Mouse (Mus musculus) myocyte (in vitro differentiated cells): ENCODE data around the gene Serinc2. TPM values are rescaled to one million over a fixed set of nuclear protein-coding genes. Genes with fewer than 3 reads are reported as not detected.

ENCODE experiments used
- H3K27me3 ChIP-seq: one replicate; pipeline ENCODE4 v1.6.1; 2011; ENCODE audit not compliant: control insufficient read depth, insufficient read depth, insufficient read length
- H3K36me3 ChIP-seq: one replicate; pipeline ENCODE4 v1.6.1; 2011; ENCODE audit not compliant: control insufficient read depth, insufficient read depth
- H3K4me2 ChIP-seq: one replicate; pipeline ENCODE4 v1.6.1; 2011; ENCODE audit warnings: low read depth, control low read depth
- H3K4me3 ChIP-seq: one replicate; pipeline ENCODE4 v1.5.1; 2011; ENCODE audit warnings: mild to moderate bottlenecking, control low read depth, moderate library complexity
- H3K79me2 ChIP-seq: one replicate; pipeline ENCODE4 v1.6.1; 2011; ENCODE audit not compliant: control insufficient read depth, insufficient read depth
- H3ac ChIP-seq: one replicate; pipeline ENCODE4 v1.6.1; 2011; ENCODE audit not compliant: control insufficient read depth, insufficient read length
- CEBPB ChIP-seq: IDR thresholded peaks from 2 replicates; pipeline ENCODE4 v1.6.1; 2011; ENCODE audit warnings: mild to moderate bottlenecking, moderate library complexity; ENCODE audit not compliant: poor library complexity, insufficient read depth, severe bottlenecking
- E2F4 ChIP-seq: IDR thresholded peaks from one replicate; pipeline ENCODE4 v1.6.1; 2011; ENCODE audit warnings: mild to moderate bottlenecking, control low read depth, moderate library complexity; ENCODE audit not compliant: insufficient read depth
- MAX ChIP-seq: IDR thresholded peaks from one replicate; pipeline ENCODE4 v1.6.1; 2011; ENCODE audit warnings: low read depth, mild to moderate bottlenecking, control low read depth
- MYOD1 ChIP-seq, 3 experiments: IDR thresholded peaks; one replicate each; pipeline ENCODE4 v1.6.1; 2011; ENCODE audit warnings: control low read depth in 2 of 3, low read depth in 2 of 3, mild to moderate bottlenecking in 2 of 3, moderate library complexity in 1 of 3; ENCODE audit not compliant: insufficient read length in 2 of 3, control insufficient read depth in 1 of 3
- MYOG ChIP-seq, 3 experiments: IDR thresholded peaks; one replicate each; pipeline ENCODE4 v1.6.1; 2011; ENCODE audit warnings: control low read depth in 2 of 3, low read depth in 2 of 3, mild to moderate bottlenecking in 2 of 3; ENCODE audit not compliant: insufficient read length in 2 of 3, control insufficient read depth in 1 of 3, insufficient read depth in 1 of 3
- POLR2A ChIP-seq: IDR thresholded peaks from one replicate; pipeline ENCODE4 v1.6.1; 2011; ENCODE audit warnings: low read depth, mild to moderate bottlenecking, control low read depth, moderate library complexity; ENCODE audit not compliant: insufficient read length
- POLR2AphosphoS2 ChIP-seq: IDR thresholded peaks from one replicate; pipeline ENCODE4 v1.6.1; 2011; ENCODE audit warnings: low read depth, control low read depth; ENCODE audit not compliant: insufficient read length
- REST ChIP-seq: IDR thresholded peaks from one replicate; pipeline ENCODE4 v1.6.1; 2011; ENCODE audit warnings: mild to moderate bottlenecking, control low read depth, moderate library complexity; ENCODE audit not compliant: insufficient read depth, insufficient read length
- SRF ChIP-seq: IDR thresholded peaks from one replicate; pipeline ENCODE4 v1.6.1; 2011; ENCODE audit warnings: low read depth; ENCODE audit not compliant: control insufficient read depth, insufficient read length
- TCF12 ChIP-seq: IDR thresholded peaks from one replicate; pipeline ENCODE4 v1.6.1; 2011; ENCODE audit warnings: mild to moderate bottlenecking, control low read depth; ENCODE audit not compliant: poor library complexity, insufficient read depth, severe bottlenecking
- TCF3 ChIP-seq: IDR thresholded peaks from one replicate; pipeline ENCODE4 v1.6.1; 2011; ENCODE audit warnings: low read depth, control low read depth; ENCODE audit not compliant: insufficient read length
- USF1 ChIP-seq: IDR thresholded peaks from one replicate; pipeline ENCODE4 v1.6.1; 2011; ENCODE audit warnings: low read depth, mild to moderate bottlenecking, control low read depth, moderate library complexity
- polyA plus RNA-seq: library from polyadenylated mRNA; unstranded; fragments of >200 nt; fragmentation: generic; extraction: Trizol; gene quantifications from one replicate; pipeline ENCODE4 v1.2.1, GENCODE M21; 2012; ENCODE audit warnings: missing spikeins

The Serinc2 gene
- polyA plus RNA-seq, 1 experiment, result 120 TPM

DNA sequence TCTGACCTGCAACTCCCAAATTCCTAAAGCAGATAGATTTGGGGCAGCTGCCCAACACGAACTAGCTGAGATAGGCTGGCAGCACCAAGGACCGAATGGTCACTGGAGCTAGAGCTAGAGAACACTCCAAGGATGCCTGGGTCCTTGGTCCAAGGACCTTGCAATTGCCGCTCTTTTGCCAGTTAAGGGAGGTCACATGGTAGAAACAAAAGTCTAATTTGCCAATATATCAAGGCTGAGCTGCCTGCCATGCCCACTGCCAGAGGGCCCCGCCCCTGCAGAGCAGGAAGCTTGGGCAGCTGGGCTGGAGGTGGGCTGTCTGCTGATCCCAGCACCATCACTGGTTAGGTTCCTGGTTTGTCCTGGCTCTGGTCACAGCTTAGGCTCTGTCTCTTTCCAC is 34.5 kb upstream of the Serinc2 start:
- H3K4me2 ChIP-seq, result no peak overlapping the region
- no peak for TF ChIP-seq MYOG (IDR thresholded peaks at IDR 0.05; ENCODE audit: control insufficient read depth in 1 of 3, insufficient read depth in 1 of 3, insufficient read length in 2 of 3, low read depth in 2 of 3)
- TF ChIP-seq REST, result no peak
- no peak for TF ChIP-seq CEBPB
- TF ChIP-seq E2F4, result no peak
- TF ChIP-seq MAX, result no peak
- TF ChIP-seq MYOD1 (IDR thresholded peaks at IDR 0.05; ENCODE audit: control insufficient read depth in 1 of 3, insufficient read length in 2 of 3, low read depth in 2 of 3), result no peak
- no peak for TF ChIP-seq TCF12
- no peak for TF ChIP-seq SRF
- no peak for TF ChIP-seq POLR2A
- TF ChIP-seq TCF3, result no peak
- no peak for TF ChIP-seq USF1
- TF ChIP-seq POLR2AphosphoS2, result no peak
- no peaks in the 10 kb centered on the region for H3K27me3 ChIP-seq
- H3ac ChIP-seq, result no peak overlapping the region
- no peaks in the 10 kb centered on the region for H3K79me2 ChIP-seq
- H3K36me3 ChIP-seq, result peaks cover 3% of the 10 kb centered on the region
- H3K4me3 ChIP-seq, result no peak overlapping the region

DNA sequence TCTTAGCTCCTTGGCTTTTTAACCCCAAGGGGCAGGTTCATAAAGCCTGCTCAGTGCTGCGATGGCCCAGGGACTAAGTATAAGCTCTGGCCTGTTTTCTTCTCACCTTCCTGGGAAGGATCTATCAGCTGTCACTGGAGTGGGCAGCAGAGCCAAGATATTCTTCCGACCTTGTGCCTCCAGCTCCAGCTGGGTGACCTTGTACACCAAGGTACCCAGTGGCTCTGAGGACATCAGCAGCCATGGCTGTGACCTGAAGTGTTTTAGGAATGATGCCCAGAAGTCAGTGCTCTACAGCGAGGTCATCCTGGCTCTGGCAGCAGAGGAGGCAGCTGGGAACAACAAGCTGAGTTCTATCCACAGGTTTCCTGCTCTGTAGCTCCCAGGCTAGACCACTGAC is 33.5 kb upstream of the Serinc2 start:
- Histone ChIP-seq H3K36me3 (peaks cover 3% of the 10 kb centered on the region), H3K79me2 (no peaks in the 10 kb centered on the region), H3K27me3 (no peaks in the 10 kb centered on the region), H3K4me2 (no peak overlapping the region), H3K4me3 (no peak overlapping the region), H3ac (no peak overlapping the region)
- TF ChIP-seq MYOG (IDR thresholded peaks at IDR 0.05; ENCODE audit: control insufficient read depth in 1 of 3, insufficient read depth in 1 of 3, insufficient read length in 2 of 3, low read depth in 2 of 3) (no peak), CEBPB (no peak), POLR2AphosphoS2 (no peak), SRF (no peak), E2F4 (no peak), USF1 (no peak), MAX (no peak), POLR2A (no peak), TCF3 (no peak), MYOD1 (IDR thresholded peaks at IDR 0.05; ENCODE audit: control insufficient read depth in 1 of 3, insufficient read length in 2 of 3, low read depth in 2 of 3) (no peak), TCF12 (no peak), REST (no peak)

GRCm38 (mm10) chr4:130309254-130309653 is 30.2 kb upstream of the Serinc2 start:
- Histone ChIP-seq H3ac (no peak overlapping the region), H3K4me3 (peak overlapping the region; percentile 29), H3K36me3 (no peaks in the 10 kb centered on the region), H3K79me2 (no peaks in the 10 kb centered on the region), H3K4me2 (peak overlapping the region; percentile 73), H3K27me3 (no peaks in the 10 kb centered on the region)
- TF ChIP-seq SRF (no peak), USF1 (no peak), REST (no peak), MYOD1 (IDR thresholded peaks at IDR 0.05; ENCODE audit: control insufficient read depth in 1 of 3, insufficient read length in 2 of 3, low read depth in 2 of 3) (no peak)

- Histone ChIP-seq H3K4me3 (peak within 1 kb of the TSS; percentile 29), H3K79me2 (no peaks in the 10 kb centered on the region), H3K27me3 (no peaks in the 10 kb centered on the region), H3ac (peak within 1 kb of the TSS; percentile 26), H3K4me2 (peak within 1 kb of the TSS; percentile 73), H3K36me3 (no peaks in the 10 kb centered on the region)
- TF ChIP-seq TCF12, result no peak
- peak in 1 of 3 experiments; percentile 18 for TF ChIP-seq MYOG (IDR thresholded peaks at IDR 0.05; ENCODE audit: control insufficient read depth in 1 of 3, insufficient read depth in 1 of 3, insufficient read length in 2 of 3, low read depth in 2 of 3)
- TF ChIP-seq SRF, result no peak
- TF ChIP-seq POLR2A, result peak; percentile 41
- TF ChIP-seq USF1, result peak; percentile 19
- no peak for TF ChIP-seq POLR2AphosphoS2
- TF ChIP-seq E2F4, result no peak
- TF ChIP-seq REST, result no peak
- no peak for TF ChIP-seq MYOD1 (IDR thresholded peaks at IDR 0.05; ENCODE audit: control insufficient read depth in 1 of 3, insufficient read length in 2 of 3, low read depth in 2 of 3)
- no peak for TF ChIP-seq CEBPB
- TF ChIP-seq MAX, result no peak
- no peak for TF ChIP-seq TCF3
These were observed 29.5 kb upstream of the Serinc2 start, which contains the start of the genes Fabp3 and Gm10570 for GRCm38 (mm10) chr4:130308231-130309081. Fabp3 (plus strand) TSS chr4:130308595. Gm10570 (minus strand) TSS chr4:130308674.

GRCm38 (mm10) chr4:130307851-130308230 is 28.8 kb upstream of the Serinc2 start:
- no peak overlapping the region for H3ac ChIP-seq
- H3K4me2 ChIP-seq, result peak overlapping the region; percentile 73
- TF ChIP-seq REST, result no peak
- TF ChIP-seq MAX, result no peak
- TF ChIP-seq SRF, result no peak
- TF ChIP-seq CEBPB, result no peak
- peak in 1 of 3 experiments; percentile 38 for TF ChIP-seq MYOG (IDR thresholded peaks at IDR 0.05; ENCODE audit: control insufficient read depth in 1 of 3, insufficient read depth in 1 of 3, insufficient read length in 2 of 3, low read depth in 2 of 3)
- no peak for TF ChIP-seq USF1
- no peak for TF ChIP-seq TCF3
- no peak for TF ChIP-seq E2F4
- TF ChIP-seq MYOD1 (IDR thresholded peaks at IDR 0.05; ENCODE audit: control insufficient read depth in 1 of 3, insufficient read length in 2 of 3, low read depth in 2 of 3), result peak in 1 of 3 experiments; percentile 51
- no peak for TF ChIP-seq TCF12
- no peak for TF ChIP-seq POLR2A
- TF ChIP-seq POLR2AphosphoS2, result no peak
- H3K36me3 ChIP-seq, result no peaks in the 10 kb centered on the region
- peak overlapping the region; percentile 29 for H3K4me3 ChIP-seq
- no peaks in the 10 kb centered on the region for H3K79me2 ChIP-seq
- H3K27me3 ChIP-seq, result no peaks in the 10 kb centered on the region
